Mouse (Mus musculus) A20 (cell line): ENCODE data around the gene Skor1.

ENCODE experiments used
- DNase-seq: peaks from one replicate; pipeline ENCODE4 v3.0.0-alpha.2; 2011; ENCODE audit warnings: low read depth, low spot score

The Skor1 gene

DNA sequence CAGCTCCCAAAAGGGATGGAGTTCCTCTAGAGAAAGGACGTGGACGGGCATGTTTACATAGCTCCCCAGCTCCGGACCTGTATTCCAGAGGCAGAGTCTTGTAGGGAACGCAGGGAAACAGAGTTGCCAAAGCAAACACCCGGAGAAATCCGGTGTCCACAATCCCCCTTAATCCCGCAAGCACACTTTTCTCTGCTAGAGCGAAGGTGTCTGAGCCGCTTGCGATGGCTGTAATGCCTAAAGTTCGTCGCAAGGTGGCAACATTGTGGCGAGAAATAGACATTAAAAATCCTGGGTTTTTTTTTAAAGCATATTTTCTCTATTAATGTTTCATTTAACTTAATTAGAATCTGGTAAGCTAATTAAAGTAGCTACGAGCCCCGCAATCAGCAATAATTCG is 13.0 kb downstream of the Skor1 start:
- peak; percentile 67 for DNase-seq

DNA sequence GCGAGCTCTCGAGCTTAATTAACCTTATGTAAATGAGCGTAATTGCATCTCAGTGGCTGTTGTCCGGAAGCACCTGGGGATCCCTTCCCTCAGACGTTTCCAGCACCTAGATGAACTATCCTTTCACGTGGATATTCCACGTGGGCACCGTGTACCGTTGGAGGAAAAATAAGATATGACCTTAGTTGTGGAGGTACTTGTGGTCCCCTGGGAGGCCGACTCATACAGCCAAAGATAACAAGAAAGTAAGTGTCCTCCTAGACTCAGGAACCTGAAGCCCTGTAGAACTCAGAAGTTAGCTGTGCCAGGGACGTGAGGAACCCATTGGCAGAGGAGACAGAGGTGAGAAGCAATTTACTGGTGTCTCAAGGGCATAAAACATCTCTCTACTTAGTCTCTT is 13.4 kb downstream of the Skor1 start:
- peak; percentile 65 for DNase-seq

DNA sequence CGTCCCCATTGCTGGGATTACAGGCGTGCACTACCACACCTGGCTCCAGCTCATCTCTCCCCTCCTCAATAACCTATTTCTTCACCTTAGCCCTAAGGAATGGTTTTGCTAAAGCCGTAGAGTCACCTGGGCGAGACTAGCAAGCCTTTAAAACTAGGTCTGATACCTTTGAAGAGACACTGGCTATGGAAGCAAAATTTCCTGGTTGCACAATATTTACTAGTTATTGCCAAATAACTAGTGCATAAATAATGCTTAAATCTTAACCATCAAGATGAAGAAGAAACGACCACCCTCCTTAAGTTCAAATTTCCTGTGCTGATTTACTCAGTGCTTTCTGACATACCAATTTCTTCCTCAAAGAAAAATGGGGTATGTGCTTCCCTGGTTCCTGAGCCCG is 15.1 kb downstream of the Skor1 start:
- DNase-seq, result no peak

DNA sequence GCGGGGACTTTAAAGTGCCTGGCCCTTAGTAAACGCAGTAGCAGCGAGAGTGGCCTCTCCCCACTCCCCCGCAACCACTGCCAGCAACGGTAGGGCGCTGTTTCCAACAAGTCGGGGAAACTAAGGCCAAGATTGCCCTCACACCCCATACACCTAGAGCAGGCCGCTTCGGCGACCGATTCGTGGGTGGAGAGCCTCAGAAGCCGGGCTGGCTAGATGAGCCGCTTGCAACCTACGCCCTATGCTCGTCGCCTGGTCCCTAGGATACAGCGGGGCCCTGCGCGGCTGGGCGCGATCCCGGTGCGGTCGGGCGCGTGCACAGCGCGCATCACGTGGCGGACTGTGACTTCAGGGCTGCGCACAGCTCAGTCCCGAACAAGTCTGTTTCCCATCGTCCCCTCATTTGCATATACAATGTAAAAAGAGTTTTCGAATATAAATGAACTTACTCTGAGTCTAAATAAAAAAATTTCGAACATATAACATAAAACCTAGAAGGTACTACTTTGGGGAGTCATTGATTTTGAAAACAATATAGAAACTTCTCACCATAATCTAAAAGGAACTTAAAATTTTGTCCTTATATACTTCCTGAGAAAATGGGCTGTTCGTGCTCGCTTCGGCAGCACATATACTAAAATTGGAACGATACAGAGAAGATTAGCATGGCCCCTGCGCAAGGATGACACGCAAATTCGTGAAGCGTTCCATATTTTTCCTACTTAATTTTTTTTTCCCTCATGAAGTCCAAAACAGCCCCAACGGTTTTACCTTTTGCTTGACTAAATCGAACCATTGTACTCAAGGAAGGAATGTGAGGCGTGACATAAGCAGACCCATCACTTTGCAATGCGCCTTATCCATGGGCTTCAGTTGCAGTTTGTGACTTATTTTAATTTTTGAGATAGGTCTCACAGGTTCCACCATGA is 15.8 kb downstream of the Skor1 start:
- peak; percentile 96 for DNase-seq

DNA sequence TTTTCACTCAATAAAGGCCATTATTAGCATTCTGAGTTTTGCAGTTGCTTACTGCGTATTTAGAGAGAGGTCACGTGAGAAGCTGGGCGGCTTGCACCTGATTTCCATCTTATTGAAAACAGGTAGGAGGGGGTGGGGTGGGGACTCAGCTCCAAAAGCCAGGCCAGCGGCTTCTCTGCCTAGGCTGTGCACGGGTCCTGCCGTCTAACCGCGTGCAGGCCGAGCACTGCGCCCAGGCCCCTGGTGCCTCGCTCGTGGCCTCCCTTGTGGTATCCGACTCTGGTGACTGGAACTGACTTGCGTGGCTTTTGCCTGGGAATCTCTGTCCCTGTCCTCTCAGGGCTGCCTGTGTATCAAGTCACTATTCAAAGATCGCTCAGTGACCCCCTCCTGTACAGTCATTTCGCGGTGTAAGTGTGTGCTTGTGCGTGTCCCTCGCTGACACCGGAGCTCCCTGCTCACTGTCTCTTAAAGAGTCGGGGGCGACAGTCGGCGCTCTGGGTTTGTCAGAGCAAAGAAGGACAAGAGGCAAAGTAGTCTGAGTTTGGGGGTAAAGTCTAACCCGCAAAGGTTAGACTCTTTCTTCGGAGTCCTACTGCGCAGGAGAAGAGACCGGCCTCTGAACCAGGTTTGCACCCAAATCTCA is 16.7 kb downstream of the Skor1 start:
- peak; percentile 79 for DNase-seq

DNA sequence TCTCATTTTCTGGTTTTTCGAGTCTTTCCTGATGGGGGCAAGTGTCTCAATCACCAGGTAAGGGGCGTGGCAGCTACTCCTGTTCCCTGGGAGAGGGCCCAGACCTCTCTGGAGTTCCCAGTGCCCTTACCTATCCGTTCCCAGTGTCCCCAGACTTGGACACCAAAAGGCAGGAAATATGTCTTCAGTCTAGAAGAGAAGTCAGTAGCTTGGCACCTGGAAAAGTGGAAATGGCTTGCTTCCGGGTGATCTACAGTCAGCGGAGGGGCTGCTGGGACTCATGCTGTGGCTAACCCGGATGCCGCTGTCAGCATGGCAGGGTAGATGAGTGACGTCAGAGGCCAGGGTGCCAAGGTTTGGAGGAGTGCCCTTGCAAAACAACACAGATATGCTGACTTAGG is 19.1 kb downstream of the Skor1 start:
- no peak for DNase-seq

DNA sequence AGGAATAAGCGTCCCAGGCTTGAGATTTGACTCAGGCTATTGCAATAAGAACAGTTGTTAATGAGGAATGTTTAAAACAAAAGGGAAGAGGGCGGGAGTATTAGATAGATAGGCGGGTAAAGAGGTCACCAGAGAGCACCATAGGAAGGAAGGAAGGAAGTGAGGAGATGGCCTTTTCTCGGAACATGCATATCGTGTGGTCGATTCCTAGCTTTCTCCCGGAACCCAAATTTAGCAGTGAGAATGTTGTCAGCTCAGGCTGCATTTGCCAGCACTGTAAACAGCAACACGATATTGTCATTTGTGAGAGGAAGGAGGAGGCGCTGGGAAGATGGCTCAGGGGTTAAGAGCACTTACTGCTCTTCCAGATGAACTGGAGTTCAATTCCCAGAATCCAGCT is 24.2 kb downstream of the Skor1 start:
- no peak for DNase-seq

DNA sequence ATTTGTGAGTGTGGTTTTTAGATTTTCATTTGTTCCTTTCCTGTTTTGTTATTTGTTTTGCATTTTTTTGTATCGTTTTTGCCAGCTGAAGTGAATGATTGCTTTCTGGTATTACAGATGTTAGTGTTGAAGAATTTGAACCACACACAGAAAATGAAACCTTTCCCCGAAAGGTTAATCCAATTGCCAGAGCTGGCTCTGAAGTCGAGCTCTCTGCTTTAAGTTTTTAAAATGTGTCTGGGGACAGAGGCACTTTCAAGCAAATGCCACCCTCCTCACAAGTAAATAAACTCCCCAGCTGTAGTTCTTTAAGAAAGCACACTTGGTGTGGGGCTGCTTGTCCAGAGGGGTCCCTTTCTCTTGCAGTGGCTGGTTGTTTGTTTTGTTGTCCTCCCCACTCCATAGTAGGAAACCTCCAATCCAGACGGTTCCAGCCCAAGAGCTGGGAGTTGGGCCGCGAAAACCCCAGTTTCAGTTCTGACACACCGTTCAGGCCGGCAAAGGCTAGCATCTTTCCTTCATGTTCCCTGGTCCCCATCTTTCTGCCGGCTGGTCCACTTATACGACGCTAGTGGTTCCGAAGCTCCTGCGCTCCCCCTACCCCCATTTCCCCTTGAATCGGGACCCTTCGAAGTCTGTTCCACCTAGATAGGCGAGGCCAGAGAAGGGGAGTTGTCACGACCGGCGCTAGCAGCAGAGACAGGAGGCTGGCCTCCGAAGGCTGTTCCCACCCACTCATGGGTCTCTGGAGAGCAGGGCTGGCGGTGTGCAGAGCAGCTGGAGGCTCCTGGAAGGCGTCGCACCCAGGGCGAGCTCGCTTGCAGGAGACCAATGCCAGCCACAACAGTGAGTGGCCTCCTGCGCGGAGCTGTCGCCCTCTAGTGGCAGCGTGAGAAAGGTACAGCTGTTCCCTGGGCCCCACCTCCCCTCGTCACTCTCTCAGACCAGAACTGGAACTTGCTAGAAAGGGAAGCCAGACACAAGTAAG is 25.0 kb downstream of the Skor1 start:
- peak; percentile 90 for DNase-seq

DNA sequence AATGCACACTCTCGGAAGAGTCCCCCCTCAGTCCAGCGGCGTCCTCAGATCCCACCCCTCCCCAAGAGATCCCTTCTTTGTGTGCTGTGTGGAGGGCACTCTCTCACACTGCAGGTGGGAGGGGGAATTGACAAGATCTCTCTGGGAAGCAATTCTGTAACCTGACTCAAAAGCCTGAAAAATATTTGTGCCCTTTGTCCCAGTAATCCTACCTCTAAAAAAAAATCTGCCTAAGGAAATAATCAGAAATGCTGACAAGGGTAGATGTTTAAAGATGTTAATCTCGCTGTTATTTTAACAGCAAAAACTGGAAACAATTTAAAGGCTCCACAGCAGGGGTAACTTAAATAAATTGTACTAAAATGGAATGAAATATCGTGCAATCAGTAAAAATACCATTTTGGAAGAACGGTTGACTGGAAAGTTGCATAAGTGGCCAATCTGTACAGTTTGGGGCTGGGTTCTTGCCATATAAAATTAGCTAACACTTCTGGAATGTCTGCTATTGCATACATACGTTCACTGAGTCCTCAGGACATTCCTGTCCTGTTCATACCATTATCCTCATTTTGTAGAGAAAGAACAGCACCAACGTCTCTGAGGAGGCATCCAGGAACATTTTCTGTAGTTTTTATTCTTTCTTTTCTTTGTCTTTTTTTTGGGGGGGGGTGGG is 26.5 kb downstream of the Skor1 start:
- no peak for DNase-seq

DNA sequence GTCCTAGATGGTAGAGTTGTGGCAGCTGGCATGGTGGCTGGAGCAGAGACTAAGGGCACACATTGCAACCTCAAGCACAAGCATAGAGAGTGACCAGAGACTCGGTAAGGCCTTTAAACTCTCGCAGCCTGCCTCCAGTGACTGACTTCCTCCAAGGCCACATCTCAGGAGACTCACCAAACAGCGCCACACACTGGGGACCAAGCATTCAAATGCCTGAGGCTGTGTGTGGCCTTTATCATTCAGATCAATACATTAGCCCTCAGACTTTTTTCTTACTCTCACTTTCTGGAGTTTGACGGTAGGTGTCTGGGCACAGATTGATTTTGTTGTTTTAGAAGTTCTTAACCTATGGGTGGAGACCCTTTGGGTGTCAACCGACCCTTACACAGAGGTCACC is 30.4 kb downstream of the Skor1 start:
- no peak for DNase-seq

DNA sequence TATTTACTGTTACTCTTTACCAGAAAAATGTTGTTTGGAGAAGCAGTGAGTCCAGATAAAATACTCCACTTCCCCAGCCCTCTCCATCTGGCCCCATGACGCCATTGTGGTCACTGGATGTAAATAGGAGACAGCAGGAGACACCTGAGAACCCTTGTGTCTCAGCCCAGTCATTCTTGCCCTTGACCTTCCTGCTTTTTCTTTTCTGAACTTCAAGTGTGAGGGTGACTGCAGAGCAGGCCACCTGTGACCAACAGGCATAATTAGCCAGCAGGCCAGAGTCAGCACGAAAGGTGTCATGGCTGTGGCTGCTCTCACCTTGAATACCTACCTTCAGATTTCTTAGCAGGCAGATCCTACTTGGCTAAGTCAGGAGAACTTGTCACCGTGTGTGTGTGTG is 36.2 kb downstream of the Skor1 start:
- no peak for DNase-seq

DNA sequence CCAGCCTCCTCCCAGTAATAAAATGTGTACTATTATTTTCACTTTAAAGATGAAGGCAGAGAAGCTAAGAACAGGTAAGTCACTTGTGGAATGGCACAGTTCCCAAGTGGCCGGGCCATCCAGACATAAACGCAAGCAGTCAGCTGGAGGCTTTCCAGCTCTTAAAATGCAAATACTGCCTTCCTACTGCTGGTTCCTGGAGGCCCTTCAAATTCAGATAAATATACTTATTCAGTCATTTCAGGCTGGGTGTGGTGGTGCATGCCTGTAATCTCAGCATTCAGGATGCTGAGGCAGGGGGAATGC is 39.0 kb downstream of the Skor1 start:
- DNase-seq, result no peak

DNA sequence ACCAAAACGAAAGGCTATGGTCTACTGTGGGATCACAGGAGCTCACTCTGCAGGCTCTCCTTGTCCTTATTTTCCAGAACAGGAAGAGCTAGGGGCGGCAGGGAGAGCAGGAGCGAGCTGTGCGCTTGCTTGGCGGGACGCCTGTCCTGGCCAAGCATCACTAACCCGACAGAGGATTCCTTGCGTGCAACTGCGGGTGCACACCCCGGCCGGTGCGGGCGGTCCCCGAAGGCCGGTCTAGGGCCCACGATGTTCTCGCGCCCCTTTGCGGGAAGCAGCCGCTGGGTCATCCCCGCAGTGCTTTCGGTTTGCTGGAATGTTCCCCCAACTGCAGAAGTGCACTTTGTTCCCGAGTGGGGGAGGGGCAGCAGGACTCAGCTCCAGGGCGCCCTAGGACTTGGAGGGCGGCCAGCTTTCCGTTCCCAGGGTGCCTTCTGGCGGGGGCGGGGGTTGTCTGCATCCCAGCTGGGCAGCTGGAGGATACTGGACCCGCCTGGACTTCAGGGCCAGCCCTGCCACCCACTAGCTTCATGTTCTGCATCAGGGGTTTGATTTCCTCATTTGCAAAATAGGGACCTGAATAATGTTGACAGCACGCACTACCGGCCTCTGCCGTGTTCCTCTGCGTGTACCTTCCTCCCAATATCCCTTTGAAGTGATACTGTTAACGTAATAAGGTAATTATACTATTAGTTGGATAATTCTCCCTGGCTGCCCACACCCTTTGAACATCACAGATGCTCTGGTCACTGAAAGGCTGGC is 39.6 kb downstream of the Skor1 start:
- DNase-seq, result peak; percentile 32

DNA sequence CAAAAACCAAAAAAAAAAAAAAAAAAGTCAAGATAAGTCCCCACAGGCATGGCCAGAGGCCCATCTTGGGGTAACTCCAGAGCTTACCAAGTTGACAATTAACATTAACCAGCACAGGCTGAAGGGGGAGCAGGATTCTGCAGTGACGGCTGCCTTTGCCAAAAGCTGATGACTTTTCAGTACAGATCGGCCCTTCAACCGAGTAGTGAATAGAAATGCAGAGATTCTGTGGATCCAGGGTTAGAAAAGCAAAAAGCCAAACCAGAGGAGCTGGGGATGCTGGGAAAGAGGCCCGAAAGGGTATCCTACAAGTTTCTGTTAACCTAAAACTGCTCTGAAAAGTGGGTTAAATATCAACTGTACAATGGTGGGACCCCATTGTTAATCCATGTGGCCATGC is 40.2 kb downstream of the Skor1 start:
- no peak for DNase-seq

DNA sequence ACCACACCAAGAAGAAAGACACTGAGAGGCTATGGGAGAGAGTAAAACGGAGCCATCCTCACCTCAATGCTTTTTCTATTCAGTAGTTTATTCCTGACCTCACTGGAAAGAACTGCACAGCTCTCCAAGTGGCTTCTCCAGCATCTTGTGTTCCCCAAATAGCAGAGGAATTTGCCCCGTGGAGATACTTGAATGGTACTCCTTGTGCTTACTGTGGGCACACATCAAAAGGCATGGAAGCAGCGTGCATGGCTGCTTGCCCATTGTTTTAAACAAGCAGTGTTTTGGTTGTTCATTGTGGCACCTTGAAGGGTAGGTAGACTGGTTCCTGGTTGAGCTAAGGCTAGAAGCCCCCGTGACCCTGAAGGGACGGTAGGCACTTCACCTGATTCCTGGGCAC is 48.1 kb downstream of the Skor1 start:
- no peak for DNase-seq

DNA sequence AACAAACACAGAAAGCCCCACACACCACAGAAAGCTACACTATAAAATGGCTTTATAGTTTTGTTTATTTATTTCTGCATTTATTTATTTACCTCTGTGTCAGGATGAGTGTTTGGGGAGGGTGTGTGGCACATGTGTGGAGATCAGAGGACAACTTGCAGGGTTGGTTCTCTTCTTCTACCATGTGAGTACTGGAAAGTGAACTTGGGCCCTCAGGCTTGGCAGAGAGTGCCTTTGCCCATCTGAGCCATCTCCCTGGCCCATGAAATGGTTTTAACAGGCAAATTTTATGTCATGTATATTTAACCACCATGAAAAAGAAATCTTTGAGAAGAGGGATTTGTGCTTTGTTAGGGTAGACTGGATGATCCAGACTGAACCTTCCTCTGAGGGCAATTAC is 48.9 kb downstream of the Skor1 start:
- DNase-seq, result no peak

DNA sequence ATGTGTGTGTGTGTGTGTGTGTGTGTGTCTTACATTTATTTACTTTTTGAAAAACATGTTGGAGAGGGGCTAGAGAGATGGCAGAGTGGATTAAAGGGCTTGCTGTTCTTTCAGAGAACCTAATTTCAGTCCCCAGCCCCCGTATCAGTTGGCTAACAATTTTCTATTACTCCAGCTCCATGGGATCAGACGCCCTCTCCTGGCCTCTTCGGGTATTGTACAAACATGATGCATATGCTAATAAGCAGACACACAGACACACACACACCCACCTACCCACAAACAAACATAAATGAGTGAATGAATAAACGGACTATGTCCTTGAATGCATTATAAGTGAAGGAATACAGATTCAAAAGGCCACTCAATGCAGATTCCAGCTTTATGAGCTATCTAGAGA is 49.4 kb downstream of the Skor1 start:
- peak; percentile 55 for DNase-seq

DNA sequence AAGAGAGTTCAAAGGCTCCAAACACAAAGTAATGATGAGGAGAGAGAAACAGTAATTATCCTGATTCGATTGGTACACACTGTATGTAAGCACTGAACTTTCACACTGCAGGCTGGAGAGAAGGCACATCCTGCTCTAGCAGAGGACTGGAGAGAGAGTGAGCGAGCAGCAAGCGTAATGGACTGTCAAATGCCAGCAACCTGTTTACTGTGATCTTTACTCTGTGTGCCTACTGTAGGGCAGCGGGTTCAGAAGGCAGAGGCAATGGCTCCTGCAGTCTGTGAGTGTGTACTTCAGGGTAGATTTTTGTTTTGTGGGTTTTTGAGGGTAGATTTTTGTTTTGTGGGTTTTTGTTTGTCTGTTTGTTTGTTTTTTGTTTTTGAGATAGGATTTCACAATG is 49.9 kb downstream of the Skor1 start:
- no peak for DNase-seq

DNA sequence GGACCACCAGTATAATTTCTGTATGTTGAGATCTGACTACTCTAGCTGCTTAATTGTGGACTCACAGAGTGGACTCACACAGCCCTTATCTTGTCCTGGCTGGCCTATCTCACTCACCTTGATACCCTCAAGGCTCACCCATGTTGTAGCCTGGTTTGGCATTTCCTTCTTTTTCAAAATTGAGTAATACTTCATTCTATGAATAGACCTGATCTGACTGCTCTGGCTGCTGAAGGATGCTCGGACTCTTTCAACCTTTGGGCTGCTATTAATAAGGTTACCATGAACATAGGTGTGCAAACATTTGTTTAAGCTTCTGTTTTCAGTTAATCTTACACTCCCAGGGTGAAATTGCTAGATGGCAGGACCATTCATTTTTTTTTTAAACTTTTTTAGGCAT is 51.6 kb downstream of the Skor1 start:
- DNase-seq, result no peak

DNA sequence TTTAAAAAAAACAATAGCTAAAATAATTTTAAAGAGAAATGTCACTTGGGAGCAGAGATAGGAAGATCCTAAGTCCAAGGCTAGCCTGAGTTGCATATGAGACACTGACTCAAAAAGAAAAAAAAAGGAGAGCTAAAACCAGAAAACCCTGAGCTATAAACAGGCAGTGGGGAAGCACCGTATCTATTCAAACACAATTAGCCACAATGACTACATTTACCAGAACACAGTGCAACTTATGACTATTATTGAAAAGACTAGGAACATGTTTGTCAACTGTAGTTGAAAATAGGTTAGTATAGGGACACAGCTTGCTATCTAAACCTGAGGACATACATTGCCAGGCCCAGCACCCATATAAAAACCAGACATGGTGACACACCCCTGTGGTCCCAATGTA is 54.7 kb downstream of the Skor1 start:
- peak; percentile 66 for DNase-seq

DNA sequence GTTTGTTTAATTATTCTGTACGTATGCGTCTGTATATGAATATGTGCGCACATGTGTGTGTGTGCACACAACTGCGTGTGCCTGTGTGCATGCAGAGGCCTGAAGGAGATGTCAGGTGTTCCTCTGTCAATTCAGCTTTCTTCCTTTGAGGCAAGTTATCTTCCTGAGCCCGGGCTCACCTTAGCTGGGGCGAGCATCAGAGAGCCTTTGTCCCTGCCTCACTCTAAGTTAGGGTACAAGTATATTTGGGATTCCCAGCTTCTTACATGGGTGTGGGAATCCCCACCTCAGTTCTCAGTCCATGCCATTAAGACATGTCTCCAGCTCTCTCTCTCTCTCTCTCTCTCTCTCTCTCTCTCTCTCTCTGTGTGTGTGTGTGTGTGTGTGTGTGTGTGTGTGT is 56.2 kb downstream of the Skor1 start:
- peak; percentile 35 for DNase-seq
